Mouse (Mus musculus) layer of hippocampus, postnatal 14 days (tissue): ENCODE data around the gene Ccl20. TPM values are rescaled to one million over a fixed set of nuclear protein-coding genes. Genes with fewer than 3 reads are reported as not detected.

ENCODE experiments used
- DNase-seq, 2 experiments: peaks; one replicate each; pipeline ENCODE4 v3.0.0; 2021 to 2022; ENCODE audit warnings: low spot score in 2 of 2, mixed read lengths in 1 of 2
- long read RNA-seq, 2 experiments: library from polyadenylated mRNA; stranded (forward); transcript quantifications; one replicate each; pipeline ENCODE4 v2.0.0; 2021
- total RNA-seq, 2 experiments: library from RNA; stranded (reverse); gene quantifications; 2 replicates each; pipeline ENCODE4 v1.2.3; 2021

Gene Ccl20
- total RNA-seq = not detected
- long read RNA-seq, experiment 1 = 0 reads
- long read RNA-seq, experiment 2 = 0 reads

GRCm38 (mm10) chr1:83116447-83117137 is at the start of gene Ccl20:
TSS of gene Ccl20 (plus strand) at chr1:83116766.
- DNase-seq = no peak

GRCm38 (mm10) chr1:83067205-83067604 is 49.4 kb upstream of the Ccl20 start:
- DNase-seq = peak; percentile 14

GRCm38 (mm10) chr1:83075526-83076189 is 40.9 kb upstream of the Ccl20 start:
- DNase-seq = no peak

GRCm38 (mm10) chr1:83076190-83076917 is 40.2 kb upstream of the Ccl20 start:
- peak; percentile 50 to 67 for DNase-seq

GRCm38 (mm10) chr1:83077016-83077415 is 39.5 kb upstream of the Ccl20 start:
- no peak for DNase-seq

- DNase-seq = no peak
These were observed 31.8 kb upstream of the Ccl20 start for GRCm38 (mm10) chr1:83084790-83085189.

- DNase-seq = no peak
These were observed 25.3 kb upstream of the Ccl20 start for GRCm38 (mm10) chr1:83091268-83091667.

GRCm38 (mm10) chr1:83096935-83097334 is 19.6 kb upstream of the Ccl20 start:
- DNase-seq = no peak

- DNase-seq = no peak
These were observed 17.4 kb upstream of the Ccl20 start for GRCm38 (mm10) chr1:83099160-83099559.

GRCm38 (mm10) chr1:83099580-83100137 is 16.9 kb upstream of the Ccl20 start:
- DNase-seq = no peak

GRCm38 (mm10) chr1:83101891-83102290 is 14.7 kb upstream of the Ccl20 start:
- DNase-seq = peak in 1 of 2 experiments; percentile 6

GRCm38 (mm10) chr1:83105464-83105863 is 11.1 kb upstream of the Ccl20 start:
- no peak for DNase-seq

- no peak for DNase-seq
These were observed 9.1 kb upstream of the Ccl20 start for GRCm38 (mm10) chr1:83107410-83107978.

- no peak for DNase-seq
These were observed 5.6 kb upstream of the Ccl20 start for GRCm38 (mm10) chr1:83110992-83111391.

- no peak for DNase-seq
These were observed 4.8 kb upstream of the Ccl20 start for GRCm38 (mm10) chr1:83111726-83112125.

- no peak for DNase-seq
These were observed 651 bp downstream of the Ccl20 start for GRCm38 (mm10) chr1:83117217-83117616.

- DNase-seq = peak in 1 of 2 experiments; percentile 23
These were observed 1.1 kb downstream of the Ccl20 start for GRCm38 (mm10) chr1:83117661-83118060.

GRCm38 (mm10) chr1:83119903-83120302 is 3.3 kb downstream of the Ccl20 start:
- DNase-seq = no peak

GRCm38 (mm10) chr1:83120312-83120711 is 3.7 kb downstream of the Ccl20 start:
- DNase-seq = no peak

GRCm38 (mm10) chr1:83123201-83123600 is 6.6 kb downstream of the Ccl20 start:
- DNase-seq = no peak

- DNase-seq = no peak
These were observed 19.3 kb downstream of the Ccl20 start for GRCm38 (mm10) chr1:83135829-83136228.
